Mouse (Mus musculus) bone marrow, adult 2 months (tissue): ENCODE measurements around the gene Abhd16b.
A peak's percentile ranks its signal among the peaks of the same experiment; 100 is the strongest.

Experiments
- CTCF ChIP-seq: fragments of 200-500 bp; IDR thresholded peaks from 2 replicates; pipeline ENCODE4 v1.5.1; 2011; ENCODE audit warnings: low read length, control low read depth; ENCODE audit not compliant: control insufficient read depth, insufficient read depth
- POLR2A ChIP-seq: fragments of 200-500 bp; IDR thresholded peaks from 2 replicates; pipeline ENCODE4 v1.6.1; 2011; ENCODE audit warnings: low read depth, mild to moderate bottlenecking, control low read depth, low read length, borderline replicate concordance; ENCODE audit not compliant: control insufficient read depth

DNA sequence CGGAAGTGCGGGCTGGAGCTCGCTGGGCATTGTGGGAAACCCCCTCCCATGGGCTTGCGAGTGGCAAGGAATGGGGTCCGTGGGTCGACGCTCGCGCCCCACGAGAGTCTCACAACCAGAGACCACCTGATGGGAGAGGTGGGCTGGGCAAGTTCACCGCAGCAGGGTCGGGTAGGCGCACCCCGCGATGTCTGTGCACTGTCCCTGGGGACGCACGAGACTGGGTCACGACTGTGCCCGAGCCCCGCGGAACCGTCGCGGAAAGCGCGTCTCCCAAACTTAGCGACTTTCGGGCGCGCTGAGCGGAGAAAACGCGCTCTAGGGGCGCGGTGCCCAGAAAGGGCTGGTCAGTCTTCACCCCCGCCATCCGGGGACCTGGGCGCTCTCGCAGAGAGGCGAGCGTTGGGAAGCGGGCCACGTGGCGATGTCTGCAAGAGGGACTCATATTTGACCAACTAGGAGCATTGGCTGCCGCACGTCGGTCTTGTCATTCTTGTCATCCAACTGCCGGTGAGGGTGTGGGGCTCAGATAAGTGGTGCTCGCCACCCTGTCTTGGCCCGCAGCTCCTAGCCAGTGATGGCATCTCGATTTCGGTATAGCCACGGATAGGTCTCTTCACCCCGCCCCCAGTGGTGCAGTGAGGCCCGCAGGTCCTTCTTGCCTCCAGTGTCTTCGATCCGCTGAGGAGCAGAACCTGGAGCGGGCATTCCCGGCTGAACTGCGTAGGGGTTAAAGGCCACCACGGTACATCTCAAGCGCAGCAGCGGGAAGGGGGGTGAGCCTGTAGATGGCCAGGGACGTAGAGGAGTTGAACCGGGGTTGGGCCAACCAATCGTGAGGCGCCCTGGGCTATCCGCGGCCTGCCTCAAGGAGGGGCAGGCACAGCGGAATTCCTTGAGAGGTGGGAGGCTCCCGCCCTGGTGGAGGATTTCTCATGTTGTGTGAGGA, 33.1 kb upstream of the Abhd16b start:
- TF ChIP-seq CTCF (no peak), POLR2A (peak; percentile 55; the same call in 1 of the 2 replicates)
